Mouse (Mus musculus): ENCODE data around the gene Prkca. TPM values are rescaled to one million over a fixed set of nuclear protein-coding genes. Genes with fewer than 3 reads are reported as not detected.
A peak's percentile ranks its signal among the peaks of the same experiment; 100 is the strongest.

Gene Prkca
- polyA plus RNA-seq, 1 experiment: 16.8 TPM

GRCm38 (mm10) chr11:108274046-108274445, 69.7 kb downstream of the Prkca start:
- Histone ChIP-seq H3K4me1 (ENCODE audit: control insufficient read depth, insufficient read depth, low read length) (no peaks in the 10 kb centered on the region), H3K27me3 (ENCODE audit: control insufficient read depth, insufficient read depth, low read length) (no peaks in the 10 kb centered on the region), H3K27ac (ENCODE audit: insufficient read depth, low read length) (no peak overlapping the region), H3K4me3 (replicated peaks; ENCODE audit: insufficient read depth, low read depth, low read length) (no peak overlapping the region)
- DNase-seq: peak; percentile 50 to 71
- 11% methylated on average over 7 of the region's 7 CpGs for WGBS
- TF ChIP-seq POLR2A (IDR thresholded peaks at IDR 0.05; ENCODE audit: borderline replicate concordance, insufficient read depth, low read length) (no peak), CTCF (IDR thresholded peaks at IDR 0.05; ENCODE audit: borderline replicate concordance, insufficient read depth, low read depth, low read length) (no peak)

DNA sequence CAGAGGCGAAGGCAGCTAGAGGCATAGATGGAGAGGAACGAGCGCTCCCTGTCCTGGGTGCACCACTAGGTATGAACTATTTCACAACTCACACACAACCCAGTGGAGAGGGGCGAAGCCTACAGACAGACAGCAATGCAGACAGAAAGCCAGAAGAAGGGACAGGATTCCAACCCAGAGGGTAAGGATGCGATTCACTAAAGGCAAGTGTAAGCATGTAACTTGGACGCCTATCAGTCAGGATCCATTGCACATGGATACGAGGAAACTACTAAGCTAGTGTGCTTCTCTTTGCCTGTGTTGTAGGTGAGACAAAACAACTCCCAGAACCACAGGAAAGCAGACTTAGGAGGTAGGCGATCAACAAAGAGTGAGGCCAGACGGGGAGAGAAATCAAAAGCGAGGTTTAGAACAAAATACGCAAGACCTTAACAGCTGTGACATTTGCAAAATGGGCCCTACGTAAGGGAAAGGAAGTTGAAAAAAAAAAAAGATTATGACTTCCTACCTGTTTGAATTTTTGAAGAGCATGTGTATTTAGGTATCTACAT, 70.2 kb downstream of the Prkca start:
- no peak for TF ChIP-seq POLR2A (IDR thresholded peaks at IDR 0.05; ENCODE audit: borderline replicate concordance, insufficient read depth, low read length)
- no peak for TF ChIP-seq CTCF (IDR thresholded peaks at IDR 0.05; ENCODE audit: borderline replicate concordance, insufficient read depth, low read depth, low read length)
- WGBS: 96% methylated on average over 12 of the region's 12 CpGs
- no peak overlapping the region for H3K4me3 ChIP-seq (replicated peaks; ENCODE audit: insufficient read depth, low read depth, low read length)
- H3K27me3 ChIP-seq (ENCODE audit: control insufficient read depth, insufficient read depth, low read length): no peaks in the 10 kb centered on the region
- H3K4me1 ChIP-seq (ENCODE audit: control insufficient read depth, insufficient read depth, low read length): no peaks in the 10 kb centered on the region
- DNase-seq: no peak
- no peak overlapping the region for H3K27ac ChIP-seq (ENCODE audit: insufficient read depth, low read length)

GRCm38 (mm10) chr11:108272601-108273414, 70.9 kb downstream of the Prkca start:
- Histone ChIP-seq H3K4me3 (replicated peaks; ENCODE audit: insufficient read depth, low read depth, low read length) (no peak overlapping the region), H3K27me3 (ENCODE audit: control insufficient read depth, insufficient read depth, low read length) (no peaks in the 10 kb centered on the region), H3K4me1 (ENCODE audit: control insufficient read depth, insufficient read depth, low read length) (no peaks in the 10 kb centered on the region), H3K27ac (ENCODE audit: insufficient read depth, low read length) (no peak overlapping the region)
- DNase-seq: no peak
- TF ChIP-seq CTCF (IDR thresholded peaks at IDR 0.05; ENCODE audit: borderline replicate concordance, insufficient read depth, low read depth, low read length) (no peak), POLR2A (IDR thresholded peaks at IDR 0.05; ENCODE audit: borderline replicate concordance, insufficient read depth, low read length) (no peak)
- 89% methylated on average over 16 of the region's 16 CpGs for WGBS

GRCm38 (mm10) chr11:108271305-108271704, 72.4 kb downstream of the Prkca start:
- no peak overlapping the region for H3K27ac ChIP-seq (ENCODE audit: insufficient read depth, low read length)
- H3K4me3 ChIP-seq (replicated peaks; ENCODE audit: insufficient read depth, low read depth, low read length): no peak overlapping the region
- no peaks in the 10 kb centered on the region for H3K27me3 ChIP-seq (ENCODE audit: control insufficient read depth, insufficient read depth, low read length)
- TF ChIP-seq POLR2A (IDR thresholded peaks at IDR 0.05; ENCODE audit: borderline replicate concordance, insufficient read depth, low read length) (no peak), CTCF (IDR thresholded peaks at IDR 0.05; ENCODE audit: borderline replicate concordance, insufficient read depth, low read depth, low read length) (no peak)
- H3K4me1 ChIP-seq (ENCODE audit: control insufficient read depth, insufficient read depth, low read length): no peaks in the 10 kb centered on the region
- no peak for DNase-seq
- WGBS: 92% methylated on average over 8 of the region's 8 CpGs

DNA sequence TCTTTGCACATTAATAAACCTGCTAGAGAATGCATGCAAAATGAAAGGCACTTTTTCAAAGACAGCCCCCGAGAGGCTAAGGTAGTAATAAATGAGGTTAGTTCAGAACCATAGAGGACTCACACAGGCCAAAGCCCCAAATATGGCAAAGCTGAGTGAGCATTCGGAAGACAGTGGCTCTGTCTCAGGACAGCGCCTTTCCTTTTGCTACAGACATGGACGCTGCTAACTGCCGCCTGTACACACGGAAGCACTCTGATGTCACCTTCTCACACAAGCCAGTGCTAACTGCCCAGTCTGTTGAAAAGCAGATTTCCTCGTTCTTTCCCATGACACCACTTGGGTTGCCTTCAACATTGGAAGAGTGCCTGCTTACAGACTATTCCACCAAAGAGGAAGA, 74.2 kb downstream of the Prkca start:
- TF ChIP-seq CTCF (IDR thresholded peaks at IDR 0.05; ENCODE audit: borderline replicate concordance, insufficient read depth, low read depth, low read length): no peak
- TF ChIP-seq POLR2A (IDR thresholded peaks at IDR 0.05; ENCODE audit: borderline replicate concordance, insufficient read depth, low read length): no peak
- no peak overlapping the region for H3K4me3 ChIP-seq (replicated peaks; ENCODE audit: insufficient read depth, low read depth, low read length)
- H3K27me3 ChIP-seq (ENCODE audit: control insufficient read depth, insufficient read depth, low read length): no peaks in the 10 kb centered on the region
- no peak for DNase-seq
- 72% methylated on average over 7 of the region's 7 CpGs for WGBS
- no peaks in the 10 kb centered on the region for H3K4me1 ChIP-seq (ENCODE audit: control insufficient read depth, insufficient read depth, low read length)
- no peak overlapping the region for H3K27ac ChIP-seq (ENCODE audit: insufficient read depth, low read length)

GRCm38 (mm10) chr11:108268421-108269322, 75.1 kb downstream of the Prkca start:
- no peak for DNase-seq
- 77% methylated on average over 12 of the region's 12 CpGs for WGBS
- no peak overlapping the region for H3K27ac ChIP-seq (ENCODE audit: insufficient read depth, low read length)

DNA sequence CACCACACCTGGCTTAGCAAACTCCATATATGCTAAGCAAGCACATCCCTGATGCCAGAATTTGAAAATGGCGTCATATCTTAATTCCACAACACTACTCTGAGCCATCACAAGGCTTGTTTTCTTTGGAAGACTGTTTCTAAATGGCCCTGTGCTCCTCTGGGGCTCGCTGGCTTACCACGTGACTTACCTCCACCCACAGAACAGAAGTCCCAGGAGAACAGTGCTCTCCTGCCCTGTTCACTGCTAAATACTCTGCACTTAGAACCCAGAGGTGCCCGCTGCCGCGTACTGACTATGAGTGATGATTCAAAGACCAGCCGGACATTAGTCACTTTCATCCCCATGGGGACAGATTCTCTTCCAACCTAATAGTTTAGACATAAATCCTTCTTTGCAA, 75.9 kb downstream of the Prkca start:
- WGBS: 94% methylated on average over 7 of the region's 7 CpGs
- DNase-seq: no peak
- no peak for TF ChIP-seq CTCF (IDR thresholded peaks at IDR 0.05; ENCODE audit: borderline replicate concordance, insufficient read depth, low read depth, low read length)
- no peak for TF ChIP-seq POLR2A (IDR thresholded peaks at IDR 0.05; ENCODE audit: borderline replicate concordance, insufficient read depth, low read length)

More at GRCm38 (mm10) chr11:108268421-108269322, 75.1 kb downstream of the Prkca start:
- Histone ChIP-seq H3K4me1 (ENCODE audit: control insufficient read depth, insufficient read depth, low read length) (no peaks in the 10 kb centered on the region), H3K4me3 (replicated peaks; ENCODE audit: insufficient read depth, low read depth, low read length) (no peak overlapping the region), H3K27me3 (ENCODE audit: control insufficient read depth, insufficient read depth, low read length) (no peaks in the 10 kb centered on the region)
- TF ChIP-seq POLR2A (IDR thresholded peaks at IDR 0.05; ENCODE audit: borderline replicate concordance, insufficient read depth, low read length): no peak
- TF ChIP-seq CTCF (IDR thresholded peaks at IDR 0.05; ENCODE audit: borderline replicate concordance, insufficient read depth, low read depth, low read length): no peak

More for the DNA sequence above, 75.9 kb downstream of the Prkca start:
- no peaks in the 10 kb centered on the region for H3K27me3 ChIP-seq (ENCODE audit: control insufficient read depth, insufficient read depth, low read length)
- no peak overlapping the region for H3K4me3 ChIP-seq (replicated peaks; ENCODE audit: insufficient read depth, low read depth, low read length)
- H3K27ac ChIP-seq (ENCODE audit: insufficient read depth, low read length): no peak overlapping the region
- no peaks in the 10 kb centered on the region for H3K4me1 ChIP-seq (ENCODE audit: control insufficient read depth, insufficient read depth, low read length)

Measured in cerebellum, adult 2 months (tissue).